Mouse (Mus musculus): ENCODE measurements around the gene Tnfrsf1a.

GRCm38 (mm10) chr6:125322794-125323193 lies 26.4 kb upstream of the Tnfrsf1a start:
- no peak for TF ChIP-seq CTCF (IDR thresholded peaks at IDR 0.05; ENCODE audit: low read depth, low read length)
- no peak for TF ChIP-seq GATA1 (IDR thresholded peaks at IDR 0.05; ENCODE audit: borderline replicate concordance, low read length)
- TF ChIP-seq TAL1 (conservative IDR thresholded peaks at IDR 0.05; ENCODE audit: low read depth, low read length), result no peak
- no peak for TF ChIP-seq GATA2 (IDR thresholded peaks at IDR 0.05; ENCODE audit: borderline replicate concordance, low read depth, low read length)
